Mouse (Mus musculus) layer of hippocampus, adult 11-12 months (tissue): ENCODE data around the gene Csrnp1.
A peak's percentile ranks its signal among the peaks of the same experiment; 100 is the strongest.

ENCODE experiments used
- DNase-seq: peaks from one replicate; pipeline ENCODE4 v3.0.0; 2022; ENCODE audit warnings: low spot score

The Csrnp1 gene

DNA sequence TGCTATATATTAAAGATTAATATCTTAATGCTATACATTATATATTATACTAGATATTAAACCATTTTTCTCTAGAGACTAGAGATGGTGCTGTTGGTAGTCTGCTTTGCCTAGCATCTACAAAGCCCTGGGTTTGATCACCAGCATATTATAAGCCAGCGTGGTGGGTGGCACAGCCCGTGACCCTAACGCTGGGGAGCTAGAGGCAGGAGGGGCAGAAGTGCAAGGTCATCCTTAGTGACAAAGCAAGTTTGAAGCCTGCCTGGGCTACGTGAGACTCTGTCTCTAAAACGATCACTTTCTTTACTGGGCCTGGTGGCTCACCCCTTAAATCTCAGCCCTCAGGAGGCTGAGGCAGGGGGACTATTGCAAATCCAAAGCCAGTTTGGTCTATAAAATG, 18.4 kb upstream of the Csrnp1 start:
- no peak for DNase-seq

GRCm38 (mm10) chr9:120001945-120002725, 17.7 kb upstream of the Csrnp1 start:
- peak; percentile 65 for DNase-seq

- no peak for DNase-seq
Measured at GRCm38 (mm10) chr9:120000761-120001160, 16.3 kb upstream of the Csrnp1 start.

DNA sequence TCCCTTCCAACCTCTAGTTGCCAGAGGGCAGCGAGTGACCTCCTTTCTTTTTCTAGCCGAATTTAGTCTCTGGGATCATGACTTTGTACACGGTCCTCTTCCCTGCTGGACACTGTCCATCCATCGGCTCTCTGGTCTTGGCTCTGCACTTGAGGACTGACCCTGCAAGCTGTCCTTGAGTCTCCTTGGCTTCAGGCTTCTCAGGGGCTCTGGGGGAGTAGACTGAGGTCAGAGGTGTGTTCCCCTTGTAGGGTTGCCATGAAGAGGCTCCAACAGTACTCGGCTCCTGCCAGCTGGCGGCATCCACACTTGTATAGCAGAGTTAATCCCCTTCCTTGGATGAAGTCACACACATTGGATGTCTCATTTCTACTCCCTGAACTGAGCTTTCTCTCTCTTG, 15.2 kb upstream of the Csrnp1 start:
- DNase-seq: no peak

DNA sequence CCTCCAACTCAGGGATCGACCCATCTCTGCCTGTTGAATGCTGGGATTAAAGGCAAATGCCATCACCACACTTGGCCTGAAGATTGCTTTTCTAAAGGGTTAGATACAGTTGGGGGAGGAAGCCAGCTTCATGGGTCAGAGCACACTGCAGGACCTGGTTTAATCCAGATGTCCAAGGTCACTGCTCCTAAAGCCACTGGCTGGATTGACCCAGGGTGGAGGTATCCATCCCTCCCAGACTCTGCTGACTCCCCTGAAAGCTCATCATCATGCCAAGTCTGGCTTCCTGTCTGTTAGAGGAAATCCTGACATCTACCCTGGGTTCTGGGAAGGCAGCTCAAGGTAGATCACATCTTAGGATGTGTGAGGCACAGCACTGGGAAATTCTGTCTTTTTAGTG, 14.3 kb upstream of the Csrnp1 start:
- no peak for DNase-seq

DNA sequence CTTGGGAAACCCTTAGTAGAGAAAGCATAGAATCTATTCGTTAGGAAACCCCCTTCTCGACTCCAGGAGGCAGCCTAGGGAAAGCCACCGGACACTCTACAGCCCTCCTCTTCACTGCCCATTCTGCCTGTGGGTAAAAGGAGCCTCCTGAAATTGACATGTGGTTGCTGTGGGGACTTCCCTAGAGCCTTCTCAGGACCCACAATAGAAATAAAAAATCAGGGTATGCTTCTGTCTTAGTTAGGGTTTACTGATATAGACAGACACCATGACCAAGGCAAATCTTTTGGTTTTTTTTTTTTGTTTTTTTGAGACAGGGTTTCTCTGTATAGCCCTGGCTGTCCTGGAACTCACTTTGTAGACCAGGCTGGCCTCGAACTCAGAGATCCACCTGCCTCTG, 11.6 kb upstream of the Csrnp1 start:
- DNase-seq: no peak

GRCm38 (mm10) chr9:119994207-119994606, 9.7 kb upstream of the Csrnp1 start:
- DNase-seq: no peak

- no peak for DNase-seq
Measured at GRCm38 (mm10) chr9:119993092-119993844, 8.8 kb upstream of the Csrnp1 start.

- DNase-seq: no peak
Measured at GRCm38 (mm10) chr9:119991310-119991709, 6.9 kb upstream of the Csrnp1 start.

GRCm38 (mm10) chr9:119988304-119988703, 3.8 kb upstream of the Csrnp1 start:
- no peak for DNase-seq

DNA sequence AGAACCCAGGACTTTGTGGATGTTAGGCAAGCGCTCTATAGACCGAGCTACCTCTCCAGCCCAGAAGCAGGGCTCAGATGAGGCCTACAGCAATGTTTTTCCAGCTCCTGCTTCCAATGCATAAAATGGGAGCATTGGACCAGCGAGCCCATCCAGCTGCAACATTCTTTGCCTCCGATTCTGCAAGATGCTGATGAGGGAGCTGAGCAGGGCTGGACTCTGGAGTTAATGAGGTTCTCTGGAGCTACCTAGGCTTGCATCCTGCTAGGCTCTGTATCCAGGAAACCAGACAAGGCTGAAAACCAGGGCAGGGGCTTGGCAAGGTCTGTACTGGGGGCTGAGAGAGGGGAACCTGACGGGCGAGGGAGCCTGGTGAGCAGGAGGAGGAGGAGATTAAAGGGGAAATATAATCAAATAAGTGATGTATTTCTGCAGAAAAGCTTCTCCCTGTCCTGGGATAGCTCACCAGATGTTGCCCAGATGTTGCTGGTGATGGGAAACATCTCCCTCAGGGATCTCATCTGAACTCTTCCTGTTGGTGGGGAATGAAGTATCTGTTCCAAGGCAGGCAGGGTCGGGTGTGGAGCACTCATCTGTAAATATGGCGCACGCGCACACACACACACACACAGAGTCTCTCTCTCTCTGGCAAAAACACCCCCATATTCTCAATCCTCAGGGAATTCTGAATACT, 1.6 kb upstream of the Csrnp1 start:
- DNase-seq: no peak

DNA sequence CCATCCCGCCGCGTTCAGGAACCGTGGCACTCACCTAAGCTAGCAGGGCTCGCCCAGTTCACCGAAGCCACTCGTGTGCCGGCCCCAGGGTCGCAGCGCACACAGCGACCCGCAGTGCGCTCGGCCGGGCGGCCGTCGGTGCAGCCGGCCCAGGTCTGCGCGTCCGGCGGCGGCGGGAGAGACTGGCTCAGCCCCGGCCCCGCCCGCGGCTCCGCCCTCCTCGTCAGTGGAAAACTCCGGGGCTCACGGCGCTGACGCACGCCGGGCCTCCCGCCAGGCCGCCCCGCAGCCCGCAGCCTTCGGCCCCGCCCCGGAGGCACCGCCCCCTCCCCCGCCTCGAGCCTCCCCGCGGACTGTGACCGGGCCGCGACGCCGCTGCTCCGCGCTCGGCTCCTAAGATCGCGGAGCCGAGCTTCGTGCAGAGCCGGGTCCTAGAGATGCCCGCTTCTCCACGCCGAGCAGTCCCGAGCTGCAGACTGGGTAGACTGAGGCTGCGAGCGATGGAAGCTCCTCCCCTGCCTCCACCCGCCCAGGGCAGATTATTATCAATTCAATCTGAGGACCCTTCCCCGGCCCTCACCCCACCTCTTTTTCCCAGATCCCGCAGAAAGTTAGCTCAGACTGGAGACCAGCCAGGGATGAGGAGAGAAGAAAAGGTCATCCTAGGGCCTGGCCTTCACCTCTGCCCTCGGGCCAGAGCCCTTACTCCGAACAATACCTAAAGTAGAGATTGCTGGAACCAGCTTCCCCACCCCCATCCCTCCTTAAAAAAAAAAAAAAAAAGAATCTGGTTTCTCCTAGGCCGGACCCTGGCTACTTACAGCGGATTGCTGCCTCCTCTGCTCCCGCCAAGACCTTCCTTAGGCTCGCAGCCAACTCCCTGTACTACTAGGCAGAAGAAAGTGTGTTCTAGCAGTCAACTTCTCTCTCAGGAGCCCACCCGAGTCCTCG, 598 bp downstream of the Csrnp1 start:
- peak; percentile 88 for DNase-seq

DNA sequence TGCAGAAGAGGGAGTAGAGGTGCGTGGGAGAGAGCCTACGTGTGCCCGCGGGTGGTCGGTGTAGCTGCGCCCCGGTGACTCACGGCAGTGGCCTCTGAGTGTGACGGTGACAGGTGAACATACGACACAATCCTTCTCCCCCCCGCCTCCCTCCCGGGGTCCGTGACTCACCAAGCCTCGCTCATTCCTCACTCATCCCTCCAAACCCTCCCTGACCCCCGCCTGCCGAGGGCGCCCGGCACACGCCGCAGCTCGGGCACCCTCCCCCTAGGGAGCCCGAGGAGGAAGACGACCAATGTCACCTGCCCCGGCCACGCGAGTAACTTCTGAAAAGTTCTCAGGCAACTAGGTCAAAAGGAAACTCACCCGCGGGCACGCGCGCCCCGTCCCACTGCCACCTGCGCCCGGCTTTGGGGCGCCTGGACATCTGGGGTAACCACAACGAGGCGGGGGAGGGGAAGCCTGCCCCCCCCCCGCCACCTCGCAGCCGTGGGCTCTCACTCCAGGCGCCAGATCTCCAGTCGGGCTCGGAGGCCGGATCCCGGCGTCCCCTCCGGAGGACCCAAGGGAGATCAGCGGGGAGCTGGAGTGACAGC, 1.4 kb downstream of the Csrnp1 start:
- DNase-seq: no peak

DNA sequence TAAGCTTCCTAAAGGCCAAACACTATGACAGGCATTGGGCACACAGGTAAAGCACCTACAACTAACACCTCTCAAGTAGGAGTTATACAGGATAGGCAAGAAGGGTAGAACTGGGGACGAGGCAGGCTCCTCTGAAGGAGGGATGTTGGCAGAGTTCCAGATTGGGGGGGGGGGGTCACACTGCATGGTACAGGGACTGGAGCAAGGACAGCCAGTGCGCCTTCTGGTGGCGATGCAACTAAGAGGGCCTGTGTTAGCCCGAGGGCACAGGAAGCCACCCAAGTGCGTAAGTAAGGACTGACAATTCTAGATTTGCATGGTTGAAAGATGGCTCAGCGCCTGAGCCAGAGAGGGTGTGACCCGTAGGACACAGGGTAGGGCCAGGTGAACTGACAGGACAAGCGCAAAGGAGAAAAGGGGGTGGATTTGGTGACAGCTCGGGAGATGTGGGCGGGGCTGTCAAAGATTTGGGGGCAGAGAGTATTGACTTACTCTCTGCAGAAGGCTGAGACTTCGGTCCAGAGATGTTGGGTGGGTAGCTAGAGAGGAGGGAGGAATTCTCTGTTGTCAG, 2.1 kb downstream of the Csrnp1 start:
- peak; percentile 63 for DNase-seq

- DNase-seq: peak; percentile 60
Measured at GRCm38 (mm10) chr9:119981183-119982179, 3.0 kb downstream of the Csrnp1 start.

DNA sequence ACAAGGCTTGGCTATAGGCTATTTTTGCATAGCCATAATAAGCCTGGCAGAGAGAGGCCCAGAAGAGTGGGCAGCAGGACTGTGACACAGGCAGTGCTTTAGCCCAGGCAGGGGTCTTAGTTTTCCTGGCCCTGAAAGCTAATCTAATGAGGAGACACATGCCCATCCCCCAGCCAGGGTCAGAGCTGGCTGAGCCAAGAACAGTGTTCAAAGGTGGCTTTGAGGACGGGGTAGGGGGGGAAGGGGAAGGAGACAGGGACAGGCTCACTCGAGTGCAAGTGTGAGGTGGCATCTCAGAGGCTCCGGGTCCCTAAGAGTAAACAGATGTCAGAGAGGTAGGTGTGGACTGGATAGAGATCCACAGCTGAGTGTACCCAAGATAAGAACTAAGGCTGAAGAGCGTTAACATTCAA, 3.7 kb downstream of the Csrnp1 start:
- no peak for DNase-seq

DNA sequence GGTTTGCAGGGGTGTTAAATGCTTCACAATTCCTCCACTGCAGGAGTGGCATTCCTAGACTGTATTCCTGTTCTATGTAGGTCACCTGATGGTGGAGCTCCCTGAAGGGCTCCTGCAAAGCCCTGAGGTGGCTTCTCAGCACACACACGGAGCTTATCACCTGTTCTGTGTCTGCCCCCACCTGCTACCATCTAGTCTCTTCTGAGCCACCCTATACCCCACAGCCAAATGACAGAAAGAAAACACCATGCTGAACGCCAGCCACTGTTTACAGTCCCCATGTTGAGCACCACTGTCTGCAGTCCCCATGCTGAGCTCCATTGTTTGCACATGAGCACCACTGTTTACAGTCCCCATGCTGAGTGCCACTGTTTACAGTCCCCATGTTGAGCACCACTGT, 4.7 kb downstream of the Csrnp1 start:
- DNase-seq: no peak

DNA sequence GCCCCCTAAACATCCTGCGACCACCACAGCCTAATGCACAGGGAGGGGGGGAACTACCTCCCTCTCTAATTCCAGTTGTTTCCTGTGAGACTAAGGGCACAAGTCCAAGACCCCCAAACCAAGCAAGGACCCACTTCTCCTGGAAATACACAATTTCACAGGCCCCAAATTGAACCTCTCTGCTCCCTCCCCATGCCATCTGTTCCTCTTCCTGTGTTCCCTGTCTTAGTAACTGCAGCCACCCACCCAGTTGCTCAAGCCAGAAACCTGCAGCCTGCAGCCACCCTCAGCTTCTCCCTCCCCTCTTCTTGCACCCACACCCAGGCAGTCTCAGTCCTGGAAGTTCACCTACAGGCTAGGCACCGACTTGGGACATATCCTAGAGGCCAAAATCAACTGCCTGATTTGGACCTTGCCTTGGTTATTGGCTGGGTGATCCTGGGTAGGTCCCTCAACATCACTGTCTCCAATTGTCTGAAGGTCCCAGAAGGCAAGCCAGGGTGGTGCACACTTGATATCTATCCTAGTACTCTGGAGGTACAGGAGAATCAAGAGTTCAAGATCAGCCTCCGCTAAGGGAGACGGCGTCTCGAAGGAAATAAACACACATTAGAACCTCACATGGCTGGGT, 5.5 kb downstream of the Csrnp1 start:
- DNase-seq: peak; percentile 60

DNA sequence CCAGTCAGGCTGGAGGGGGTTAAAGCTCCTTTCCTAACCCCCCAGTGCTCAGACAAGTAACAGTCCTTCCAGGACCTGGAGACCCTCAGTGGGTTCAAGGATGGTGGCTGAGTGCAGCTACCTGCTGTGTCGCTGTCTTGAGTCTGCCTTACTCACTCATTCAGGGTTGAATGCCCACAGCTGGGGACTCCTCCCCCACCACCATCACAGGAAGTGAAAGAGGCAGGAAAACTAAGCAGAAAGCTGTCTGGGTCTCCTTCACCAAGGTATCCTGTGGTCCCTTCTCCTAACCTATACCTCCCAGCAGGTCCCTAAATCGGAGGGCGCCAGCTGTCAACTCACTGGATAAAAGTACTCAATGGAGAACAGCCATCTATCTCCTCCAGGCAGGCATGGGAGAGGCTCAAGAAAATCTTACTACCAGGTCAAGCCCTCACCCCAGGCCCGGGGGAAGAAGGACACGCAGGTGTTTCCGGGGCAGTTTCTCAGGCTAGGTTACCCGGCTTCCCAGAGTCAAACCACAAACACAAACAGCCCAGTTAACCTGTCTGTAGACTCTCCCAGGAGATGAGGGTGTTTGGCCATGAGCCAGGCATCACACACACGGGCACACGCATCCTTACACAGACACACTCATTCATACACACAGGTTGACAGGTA, 6.2 kb downstream of the Csrnp1 start:
- DNase-seq: no peak
